Mouse (Mus musculus) ZHBTc4 (cell line): ENCODE data around the gene Zfp882.

Source experiments
- DNase-seq: peaks from one replicate; pipeline ENCODE4 v3.0.0-alpha.2; 2011; ENCODE audit warnings: low read depth, low spot score

The Zfp882 gene

GRCm38 (mm10) chr8:71952489-71952888 is 44.1 kb downstream of the Zfp882 start:
- DNase-seq, result no peak

DNA sequence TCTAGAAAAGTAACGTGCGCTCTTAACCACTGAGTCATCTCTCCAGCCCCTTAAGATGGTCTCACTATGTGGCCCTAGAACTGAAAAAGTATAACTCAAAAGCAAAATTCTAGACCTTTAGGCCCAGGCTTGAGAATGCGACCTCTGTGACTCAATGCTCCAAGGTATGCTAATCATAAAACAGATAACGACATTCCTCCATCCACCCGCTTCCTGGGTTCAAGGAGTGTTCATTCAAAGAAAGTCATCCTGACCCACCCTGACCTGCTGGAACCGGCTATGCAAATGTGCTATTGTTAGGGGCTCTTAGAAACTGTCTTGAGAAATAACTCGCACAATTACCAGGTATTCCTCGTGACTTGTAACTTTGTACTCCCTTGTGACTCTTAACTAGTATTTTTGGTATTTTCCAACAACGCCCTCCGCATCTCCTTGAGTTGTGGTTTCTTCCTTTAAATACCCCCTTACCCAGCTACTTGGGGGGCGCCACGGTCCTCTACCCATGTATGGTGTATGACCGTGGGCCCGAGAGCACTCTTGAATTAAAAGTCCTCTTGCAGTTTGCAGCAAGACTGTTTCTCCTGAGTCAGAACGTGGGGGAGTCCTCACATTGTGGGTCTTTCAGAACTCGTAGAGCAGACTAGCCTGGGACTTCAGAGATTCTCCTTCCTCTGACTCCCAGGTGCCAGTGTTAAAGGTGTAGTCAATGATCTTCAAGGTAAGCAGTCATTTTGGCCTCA is 44.7 kb downstream of the Zfp882 start:
- peak; percentile 80 for DNase-seq

- peak; percentile 65 for DNase-seq
These were observed 46.3 kb downstream of the Zfp882 start for GRCm38 (mm10) chr8:71954666-71955065.

DNA sequence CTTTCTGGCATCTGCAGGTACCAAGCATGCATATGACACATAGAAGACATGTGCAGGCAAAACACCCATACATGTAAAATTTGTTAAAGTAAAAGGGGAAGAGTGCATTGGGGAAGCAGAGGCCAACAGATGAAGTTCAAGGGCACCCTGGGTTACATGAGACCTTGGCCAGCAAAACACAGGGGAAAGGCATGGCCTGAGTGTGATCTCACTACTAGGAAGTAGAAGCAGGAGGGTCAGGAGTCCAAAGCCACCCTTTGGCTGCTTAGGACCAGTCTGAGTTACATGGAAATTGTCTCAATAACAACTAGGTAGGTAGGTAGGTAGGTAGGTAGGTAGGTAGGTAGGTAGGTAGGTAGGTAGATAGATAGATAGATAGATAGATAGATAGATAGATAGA is 52.1 kb downstream of the Zfp882 start:
- no peak for DNase-seq

- no peak for DNase-seq
These were observed 53.4 kb downstream of the Zfp882 start for GRCm38 (mm10) chr8:71961796-71962195.

DNA sequence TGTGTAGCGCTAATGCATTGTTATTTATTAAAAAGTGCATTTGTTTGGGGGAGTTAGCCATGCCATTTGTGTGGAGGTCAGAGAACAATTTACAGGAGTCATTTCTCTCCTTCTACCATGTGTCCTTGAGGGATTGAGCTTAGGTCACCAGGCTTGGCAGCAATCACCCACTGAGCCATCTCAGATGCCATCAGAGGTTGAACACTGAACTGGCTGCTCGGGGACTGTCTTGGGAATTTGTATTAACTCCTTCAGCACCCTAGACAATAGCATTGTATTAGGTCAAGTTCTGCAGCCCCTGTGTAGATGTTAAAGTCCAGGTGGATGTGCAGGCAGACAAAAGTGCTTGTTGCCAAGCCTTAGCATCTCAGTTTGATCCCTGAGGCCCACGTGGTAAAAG is 55.6 kb downstream of the Zfp882 start:
- DNase-seq, result no peak

GRCm38 (mm10) chr8:71965166-71965565 is 56.8 kb downstream of the Zfp882 start:
- no peak for DNase-seq
